Mouse (Mus musculus): ENCODE measurements around the gene Vars. TPM values are rescaled to one million over a fixed set of nuclear protein-coding genes. Genes with fewer than 3 reads are reported as not detected.

Gene Vars
- total RNA-seq, 2 experiments from 2014 or later: 25.7 to 26.9 TPM

- intact Hi-C loops (cut with DNase I): no loop called here
Measured at GRCm38 (mm10) chr17:35034896-35035295, 34.1 kb downstream of the Vars start.

GRCm38 (mm10) chr17:35039121-35039873 lies 38.5 kb downstream of the Vars start:
- no peak for DNase-seq (ENCODE audit: low spot score)
- intact Hi-C loops (cut with DNase I): no loop called here

More at GRCm38 (mm10) chr17:35034896-35035295, 34.1 kb downstream of the Vars start:
- no peak for DNase-seq (ENCODE audit: low spot score)

GRCm38 (mm10) chr17:35043794-35044193 lies 43.0 kb downstream of the Vars start:
- intact Hi-C loops (cut with DNase I): loop anchor here (2.0 kb wide), 1 partner anchor 21 kb away; no protein-coding TSS in a partner anchor

GRCm38 (mm10) chr17:35044904-35045806 lies 44.4 kb downstream of the Vars start:
- no peak for DNase-seq (ENCODE audit: low spot score)
- intact Hi-C loops (cut with DNase I): loop anchor here (2.0 kb wide), 1 partner anchor 22 kb away; no protein-coding TSS in a partner anchor

More at GRCm38 (mm10) chr17:35043794-35044193, 43.0 kb downstream of the Vars start:
- DNase-seq (ENCODE audit: low spot score): no peak

GRCm38 (mm10) chr17:35045807-35046680 lies 45.3 kb downstream of the Vars start:
- intact Hi-C loops (cut with DNase I): loop anchor here (2.0 kb wide), 1 partner anchor 23 kb away; no protein-coding TSS in a partner anchor
- no peak for DNase-seq (ENCODE audit: low spot score)

GRCm38 (mm10) chr17:35046681-35047455 lies 46.1 kb downstream of the Vars start, which contains the start of gene Msh5:
Msh5 (minus strand) TSS chr17:35046745.
- peak; percentile 97 for DNase-seq (ENCODE audit: low spot score)
- intact Hi-C loops (cut with DNase I): no loop called here

GRCm38 (mm10) chr17:35047688-35048087 lies 46.9 kb downstream of the Vars start:
- intact Hi-C loops (cut with DNase I): no loop called here
- DNase-seq (ENCODE audit: low spot score): no peak

GRCm38 (mm10) chr17:35048149-35048931 lies 47.6 kb downstream of the Vars start:
- intact Hi-C loops (cut with DNase I): no loop called here
- no peak for DNase-seq (ENCODE audit: low spot score)

- DNase-seq (ENCODE audit: low spot score): no peak
- intact Hi-C loops (cut with DNase I): no loop called here
Measured at GRCm38 (mm10) chr17:35048932-35049440, 48.2 kb downstream of the Vars start.

GRCm38 (mm10) chr17:35049561-35050016 lies 48.8 kb downstream of the Vars start, which contains the start of gene Clic1:
Clic1 (plus strand) TSS chr17:35049966.
- DNase-seq (ENCODE audit: low spot score): no peak
- intact Hi-C loops (cut with DNase I): no loop called here

- peak; percentile 73 for DNase-seq (ENCODE audit: low spot score)
- intact Hi-C loops (cut with DNase I): no loop called here
Measured at GRCm38 (mm10) chr17:35050126-35050750, 49.5 kb downstream of the Vars start.

GRCm38 (mm10) chr17:35051156-35052086 lies 50.6 kb downstream of the Vars start:
- intact Hi-C loops (cut with DNase I): no loop called here
- peak; percentile 87 for DNase-seq (ENCODE audit: low spot score)

- DNase-seq (ENCODE audit: low spot score): no peak
- intact Hi-C loops (cut with DNase I): no loop called here
Measured at GRCm38 (mm10) chr17:35052271-35052798, 51.5 kb downstream of the Vars start.

GRCm38 (mm10) chr17:35055691-35056495 lies 55.1 kb downstream of the Vars start:
- intact Hi-C loops (cut with DNase I): no loop called here
- DNase-seq (ENCODE audit: low spot score): no peak

GRCm38 (mm10) chr17:35057090-35057489 lies 56.3 kb downstream of the Vars start:
- no peak for DNase-seq (ENCODE audit: low spot score)
- intact Hi-C loops (cut with DNase I): no loop called here
